Mouse (Mus musculus) MEL (cell line): Measurements from ENCODE around the gene Xbp1.

Source experiments
- CTCF ChIP-seq, 3 experiments: IDR thresholded peaks in 2 of 3; conservative IDR thresholded peaks in 1 of 3; 2 replicates each; pipeline ENCODE4 v1.5.1; 2011 to 2012; ENCODE audit warnings: low read length in 3 of 3, low read depth in 2 of 3, mild to moderate bottlenecking in 2 of 3, improper control_type of control experiment in 1 of 3, inconsistent platforms in 1 of 3, mixed read lengths in 1 of 3, moderate library complexity in 1 of 3; ENCODE audit not compliant: control insufficient read depth in 1 of 3, insufficient read depth in 1 of 3, poor library complexity in 1 of 3, severe bottlenecking in 1 of 3
- JUND ChIP-seq: IDR thresholded peaks from 2 replicates; pipeline ENCODE4 v1.6.1; 2011; ENCODE audit warnings: low read depth, mild to moderate bottlenecking, improper control_type of control experiment, low read length
- POLR2A ChIP-seq, 2 experiments: IDR thresholded peaks; 2 replicates each; pipeline ENCODE4 v1.6.1; 2011 to 2012; ENCODE audit warnings: low read length in 2 of 2, mild to moderate bottlenecking in 2 of 2, control low read depth in 1 of 2, improper control_type of control experiment in 1 of 2, low read depth in 1 of 2, moderate library complexity in 1 of 2; ENCODE audit not compliant: control insufficient read depth in 1 of 2, insufficient read depth in 1 of 2, poor library complexity in 1 of 2

GRCm38 (mm10) chr11:5491912-5492311 is 28.5 kb upstream of the Xbp1 start:
- TF ChIP-seq JUND (no peak), POLR2A (IDR thresholded peaks at IDR 0.05; ENCODE audit: control insufficient read depth in 1 of 2, insufficient read depth in 1 of 2, low read depth in 1 of 2, low read length in 2 of 2, poor library complexity in 1 of 2) (no peak), CTCF (IDR thresholded peaks at IDR 0.05 in 2 of 3, conservative IDR thresholded peaks at IDR 0.05 in 1 of 3; ENCODE audit: control insufficient read depth in 1 of 3, insufficient read depth in 1 of 3, low read depth in 2 of 3, low read length in 3 of 3, poor library complexity in 1 of 3, severe bottlenecking in 1 of 3) (no peak)
